Mouse (Mus musculus) limb, embryonic 10.5 days (tissue): ENCODE results near the gene Pop5. TPM values are rescaled to one million over a fixed set of nuclear protein-coding genes. Genes with fewer than 3 reads are reported as not detected.
A peak's percentile ranks its signal among the peaks of the same experiment; 100 is the strongest.

Experiments
- DNase-seq: peaks from one replicate; pipeline ENCODE4 v3.0.0-alpha.2; 2017; ENCODE audit warnings: low spot score
- H3K27ac ChIP-seq: fragments of 300-500 bp; sonication (generic); 2 replicates; pipeline ENCODE4 v1.5.1; 2016; ENCODE audit warnings: mild to moderate bottlenecking
- H3K27me3 ChIP-seq: fragments of 300-500 bp; sonication (generic); 2 replicates; pipeline ENCODE4 v1.6.1; 2016; ENCODE audit warnings: low read depth, mild to moderate bottlenecking; ENCODE audit not compliant: poor library complexity, severe bottlenecking
- H3K36me3 ChIP-seq: fragments of 300-500 bp; sonication (generic); 2 replicates; pipeline ENCODE4 v1.6.1; 2016; ENCODE audit warnings: mild to moderate bottlenecking, moderate library complexity
- H3K4me1 ChIP-seq: fragments of 300-500 bp; sonication (generic); 2 replicates; pipeline ENCODE4 v1.6.1; 2016
- H3K4me3 ChIP-seq: fragments of 300-500 bp; sonication (generic); 2 replicates; pipeline ENCODE4 v1.5.1; 2016; ENCODE audit warnings: mild to moderate bottlenecking, moderate library complexity
- H3K9me3 ChIP-seq: fragments of 300-500 bp; sonication (generic); replicated peaks from 2 replicates; pipeline ENCODE4 v1.6.1; 2016; ENCODE audit warnings: mild to moderate bottlenecking
- WGBS: fragments of 180-500 bp; shearing (Covaris S2); methylation state at CpG from one replicate; pipeline ENCODE4 v1.1.7; 2016; 5-methylcytosine and 5-hydroxymethylcytosine counted together
- polyA plus RNA-seq: library from polyadenylated mRNA; unstranded; fragments of >200 nt; fragmentation: Nextera tagmentation; extraction: Ambion mirVana; gene quantifications from 2 replicates; pipeline ENCODE4 v1.2.1, GENCODE M21; 2016

The Pop5 gene
- 130 and 157 TPM in 2 replicates for polyA plus RNA-seq

GRCm38 (mm10) chr5:115235786-115236263 is at the start of gene Pop5:
Gene Pop5, plus strand, starts transcription at chr5:115235836.
- Histone ChIP-seq H3K4me1 (peaks cover 62% of the 10 kb centered on the region), H3K4me3 (peak within 1 kb of the TSS; percentile 66), H3K9me3 (no peaks in the 10 kb centered on the region), H3K27me3 (peaks cover 26% of the 10 kb centered on the region), H3K36me3 (peaks cover 12% of the 10 kb centered on the region), H3K27ac (peak within 1 kb of the TSS; percentile 83)
- 3% methylated on average over 21 of the region's 21 CpGs for WGBS
- DNase-seq, result peak; percentile 96

- H3K4me3 ChIP-seq, result peak overlapping the region; percentile 36
- no peaks in the 10 kb centered on the region for H3K36me3 ChIP-seq
- WGBS, result 49% methylated on average over 17 of the region's 17 CpGs
- no peak for DNase-seq
- H3K4me1 ChIP-seq, result peaks cover 68% of the 10 kb centered on the region
- H3K27me3 ChIP-seq, result peaks cover 37% of the 10 kb centered on the region
- no peaks in the 10 kb centered on the region for H3K9me3 ChIP-seq
- H3K27ac ChIP-seq, result 0 out of 2 replicates have a peak overlapping the region, but pooled peaks have one; percentile 5
Measured at GRCm38 (mm10) chr5:115186371-115187073, 49.1 kb upstream of the Pop5 start.

- peak overlapping the region; percentile 66 for H3K27ac ChIP-seq
- peaks cover 72% of the 10 kb centered on the region for H3K4me1 ChIP-seq
- no peaks in the 10 kb centered on the region for H3K36me3 ChIP-seq
- H3K27me3 ChIP-seq, result peaks cover 47% of the 10 kb centered on the region
- peak; percentile 98 for DNase-seq
- WGBS, result 18% methylated on average over 26 of the region's 26 CpGs
- no peaks in the 10 kb centered on the region for H3K9me3 ChIP-seq
- peak overlapping the region; percentile 36 for H3K4me3 ChIP-seq
Measured at GRCm38 (mm10) chr5:115187188-115188131, 48.2 kb upstream of the Pop5 start.

- 56% methylated on average over 5 of the region's 5 CpGs for whole genome bisulfite sequencing
- Histone ChIP-seq H3K36me3 (no peaks in the 10 kb centered on the region), H3K4me3 (no peak overlapping the region), H3K27ac (no peak overlapping the region), H3K9me3 (no peaks in the 10 kb centered on the region), H3K4me1 (peaks cover 83% of the 10 kb centered on the region), H3K27me3 (peaks cover 60% of the 10 kb centered on the region)
- no peak for DNase-seq
Measured at GRCm38 (mm10) chr5:115188824-115189223, 46.8 kb upstream of the Pop5 start.

DNA sequence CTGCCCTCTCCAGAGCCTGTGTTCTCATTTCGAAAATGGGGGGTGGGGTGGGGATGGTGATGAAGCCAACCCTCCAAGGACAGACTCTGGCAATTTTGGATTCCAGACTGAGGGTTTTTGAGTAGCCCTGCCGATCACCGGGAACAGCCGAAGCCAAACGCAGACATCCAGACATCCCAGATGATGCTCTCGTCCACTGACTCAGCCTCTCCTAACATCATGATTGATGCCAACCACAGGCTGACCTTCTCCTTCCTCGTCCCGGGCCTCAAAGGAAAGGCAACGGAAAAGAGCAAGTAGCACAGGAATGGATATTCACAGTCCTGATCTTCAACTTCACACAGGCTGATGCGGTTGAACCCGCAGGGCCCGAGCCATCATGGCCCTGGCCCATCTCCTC is 45.6 kb upstream of the Pop5 start:
- H3K27me3 ChIP-seq, result peaks cover 73% of the 10 kb centered on the region
- no peak overlapping the region for H3K27ac ChIP-seq
- no peaks in the 10 kb centered on the region for H3K9me3 ChIP-seq
- H3K4me3 ChIP-seq, result no peak overlapping the region
- no peaks in the 10 kb centered on the region for H3K36me3 ChIP-seq
- 57% methylated on average over 12 of the region's 12 CpGs for WGBS
- no peak for DNase-seq
- peaks cover 84% of the 10 kb centered on the region for H3K4me1 ChIP-seq

DNA sequence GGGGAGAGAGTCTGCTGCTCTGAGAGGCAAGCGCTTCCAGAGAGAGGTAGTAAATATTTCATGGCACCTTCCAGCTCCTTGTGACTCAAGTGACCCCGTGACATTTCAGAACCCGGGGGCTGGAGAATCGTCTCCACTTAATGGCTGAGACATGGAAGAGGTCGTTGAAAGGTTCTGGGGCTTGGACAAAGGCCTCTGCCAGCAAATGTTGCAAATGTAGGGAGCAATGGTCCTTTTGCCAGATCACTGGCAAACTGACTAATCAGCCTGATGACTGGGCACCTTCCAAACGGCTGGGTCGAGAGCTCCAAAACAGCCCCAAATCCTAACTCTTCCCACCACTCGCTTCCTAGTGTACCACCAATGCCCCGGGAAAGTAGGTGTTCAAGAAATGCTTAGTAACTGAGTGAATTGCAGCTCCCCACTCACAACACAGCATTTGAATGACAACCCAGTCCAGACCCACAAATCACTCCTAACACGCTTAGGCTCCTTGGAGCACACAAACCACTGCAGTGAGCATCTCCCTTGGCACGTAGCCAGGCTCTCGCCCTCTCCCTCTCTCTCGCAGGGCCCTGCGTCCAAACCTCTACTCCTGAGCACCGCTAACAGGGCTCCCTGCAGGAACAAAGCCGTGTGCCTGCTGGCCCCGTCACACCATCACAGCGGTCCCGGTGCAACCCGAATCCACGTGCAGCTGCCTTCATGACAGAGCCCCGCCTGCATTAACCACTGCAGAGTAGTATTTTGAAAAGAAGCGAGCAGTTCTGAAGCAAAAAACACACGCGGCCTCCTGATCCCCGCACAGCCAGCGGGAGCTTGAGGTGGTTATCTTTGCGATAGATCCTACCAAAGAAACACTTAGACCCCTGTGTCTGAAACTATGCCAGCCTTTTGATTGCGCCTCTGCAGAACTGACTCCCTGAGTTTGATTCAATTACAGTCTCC is 43.5 kb upstream of the Pop5 start:
- Histone ChIP-seq H3K27me3 (peaks cover 69% of the 10 kb centered on the region), H3K4me3 (peak overlapping the region; percentile 80), H3K36me3 (no peaks in the 10 kb centered on the region), H3K27ac (peak overlapping the region; percentile 28; the same call in 1 of the 2 replicates), H3K9me3 (no peaks in the 10 kb centered on the region), H3K4me1 (peaks cover 64% of the 10 kb centered on the region)
- WGBS, result 7% methylated on average over 29 of the region's 29 CpGs
- peak; percentile 55 for DNase-seq

DNA sequence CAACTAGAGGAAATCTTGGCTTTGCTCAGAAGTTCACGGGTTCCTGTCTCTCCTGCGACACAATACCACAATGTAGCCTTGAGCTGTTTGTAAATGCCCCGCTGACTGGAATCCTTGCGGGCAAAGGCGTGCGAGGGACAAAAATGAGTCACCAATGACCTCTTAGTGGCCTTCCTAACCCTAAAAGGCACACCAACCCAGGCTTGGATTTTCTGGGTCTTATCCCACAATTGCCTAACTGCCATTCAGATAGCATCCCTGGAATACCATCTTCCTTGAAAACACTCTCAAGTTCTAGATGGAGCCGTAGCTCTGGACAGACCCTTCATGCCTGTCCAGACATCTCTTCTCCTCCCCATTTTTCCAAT is 42.8 kb upstream of the Pop5 start:
- Histone ChIP-seq H3K27me3 (peaks cover 69% of the 10 kb centered on the region), H3K36me3 (no peaks in the 10 kb centered on the region), H3K27ac (no peak overlapping the region), H3K4me3 (peak overlapping the region; percentile 80), H3K4me1 (peaks cover 57% of the 10 kb centered on the region), H3K9me3 (no peaks in the 10 kb centered on the region)
- no peak for DNase-seq
- WGBS, result 12% methylated on average over 7 of the region's 7 CpGs

DNA sequence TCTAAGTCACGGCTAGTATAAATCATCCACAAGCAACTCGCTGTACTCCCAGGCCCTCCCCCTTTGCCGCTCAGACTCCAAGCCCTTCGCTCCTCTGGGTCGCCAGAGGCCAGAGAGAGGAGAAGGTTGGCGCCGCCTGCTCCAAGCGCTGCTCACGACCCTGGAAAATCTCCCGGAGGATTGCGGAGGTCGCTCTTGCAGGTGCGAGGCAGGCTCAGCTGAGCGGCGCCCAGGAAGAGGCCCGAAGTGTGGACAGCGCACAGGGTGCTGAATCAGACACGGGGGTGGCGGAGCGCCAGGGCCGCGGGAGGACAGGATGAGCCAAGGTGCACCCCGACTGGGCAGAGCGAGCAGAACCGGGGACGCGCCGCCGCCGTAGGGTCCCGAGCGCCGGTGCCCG is 42.4 kb upstream of the Pop5 start:
- Histone ChIP-seq H3K27me3 (peaks cover 69% of the 10 kb centered on the region), H3K4me1 (peaks cover 55% of the 10 kb centered on the region), H3K4me3 (peak overlapping the region; percentile 80), H3K27ac (peak overlapping the region; percentile 75), H3K36me3 (no peaks in the 10 kb centered on the region), H3K9me3 (no peaks in the 10 kb centered on the region)
- WGBS, result under 1% methylated on average over 34 of the region's 34 CpGs
- DNase-seq, result peak; percentile 64

DNA sequence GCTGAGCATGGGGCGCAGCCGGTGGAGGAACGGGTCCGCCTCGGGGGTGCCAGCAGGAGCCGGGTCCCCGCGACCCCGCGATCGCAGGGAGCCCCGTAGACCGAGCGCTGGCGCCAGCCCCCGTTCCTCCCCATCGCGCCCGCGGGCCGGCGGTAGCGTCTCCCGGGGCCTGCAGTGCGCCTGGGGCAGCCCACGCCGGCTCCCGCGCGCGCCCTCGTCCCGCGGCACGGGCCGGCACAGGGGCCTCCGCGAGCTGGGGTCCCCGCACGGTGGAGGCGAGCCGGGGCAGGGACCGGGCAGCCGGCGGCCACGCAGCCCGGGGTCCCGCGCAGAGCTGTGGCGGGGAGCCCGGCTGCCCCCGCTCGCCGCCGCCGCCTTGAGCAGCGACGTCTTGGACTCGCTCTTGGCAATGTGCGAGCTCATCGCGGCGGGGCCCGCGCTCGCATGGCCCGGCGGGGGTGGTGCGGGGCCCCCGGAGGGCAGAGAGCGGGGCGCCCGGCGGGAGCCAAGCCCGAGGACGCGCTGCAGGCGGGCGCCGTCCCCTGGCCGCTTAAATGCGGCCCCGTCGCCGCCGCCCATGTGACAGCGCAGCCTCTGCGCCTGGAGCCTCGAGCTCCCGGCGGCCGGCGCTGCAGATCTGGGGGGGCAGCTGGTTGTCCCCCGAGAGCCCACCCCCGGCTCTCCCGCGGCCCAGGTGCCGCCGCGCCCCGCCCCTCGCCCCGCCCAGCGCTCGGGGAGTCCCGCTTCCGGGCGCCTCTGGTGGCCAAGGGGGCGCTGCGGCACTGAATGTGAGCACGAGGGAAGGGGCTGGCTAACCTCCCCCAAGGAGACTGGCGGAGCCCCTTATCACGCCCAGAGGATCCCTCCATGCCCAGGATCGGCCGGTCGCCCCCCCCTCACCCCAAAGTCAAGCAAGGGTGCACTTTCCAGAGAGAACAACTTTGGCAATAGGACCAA is 41.7 kb upstream of the Pop5 start, which contains the start of gene Cabp1:
Cabp1 (minus strand) TSS at position 713 of the 957 bp plus-strand sequence.
- no peaks in the 10 kb centered on the region for H3K9me3 ChIP-seq
- peaks cover 55% of the 10 kb centered on the region for H3K4me1 ChIP-seq
- H3K36me3 ChIP-seq, result no peaks in the 10 kb centered on the region
- H3K27ac ChIP-seq, result peak within 1 kb of the TSS; percentile 75
- DNase-seq, result peak; percentile 84
- WGBS, result under 1% methylated on average over 99 of the region's 116 CpGs
- H3K27me3 ChIP-seq, result peaks cover 69% of the 10 kb centered on the region
- peak within 1 kb of the TSS; percentile 80 for H3K4me3 ChIP-seq

- 5% methylated on average over 12 of the region's 12 CpGs for WGBS
- Histone ChIP-seq H3K4me1 (peaks cover 53% of the 10 kb centered on the region), H3K27me3 (peaks cover 66% of the 10 kb centered on the region), H3K4me3 (peak overlapping the region; percentile 80), H3K27ac (peak overlapping the region; percentile 75; the same call in 1 of the 2 replicates), H3K36me3 (no peaks in the 10 kb centered on the region), H3K9me3 (no peaks in the 10 kb centered on the region)
- DNase-seq, result no peak
Measured at GRCm38 (mm10) chr5:115194626-115195221, 40.9 kb upstream of the Pop5 start.
